Mouse (Mus musculus) erythroid progenitor cell, adult 5-6 weeks (primary cell): ENCODE results near the gene Mrpl14. TPM values are rescaled to one million over a fixed set of nuclear protein-coding genes. Genes with fewer than 3 reads are reported as not detected.

Source experiments
- ATAC-seq: replicated peaks from 2 replicates; pipeline ENCODE4 v1.8.0; 2016; ENCODE audit warnings: moderate number of reproducible peaks, mild to moderate bottlenecking, moderate TSS enrichment, inconsistent platforms; ENCODE audit not compliant: poor library complexity, low FRiP score, severe bottlenecking
- total RNA-seq, 2 experiments: library from RNA; stranded (forward) in 1 of 2; stranded (reverse) in 1 of 2; fragments of 150-400 nt in 1 of 2; fragments of 186-747, 209-891 nt in 1 of 2; gene quantifications; 2 replicates each; pipeline versions ENCODE4 v1.2.3 to v1.2.4; 2015 to 2017; ENCODE audit warnings: low replicate concordance in 2 of 2

The Mrpl14 gene
- total RNA-seq, 2 experiments from 2014 or later: 8.5 to 39.8 TPM

DNA sequence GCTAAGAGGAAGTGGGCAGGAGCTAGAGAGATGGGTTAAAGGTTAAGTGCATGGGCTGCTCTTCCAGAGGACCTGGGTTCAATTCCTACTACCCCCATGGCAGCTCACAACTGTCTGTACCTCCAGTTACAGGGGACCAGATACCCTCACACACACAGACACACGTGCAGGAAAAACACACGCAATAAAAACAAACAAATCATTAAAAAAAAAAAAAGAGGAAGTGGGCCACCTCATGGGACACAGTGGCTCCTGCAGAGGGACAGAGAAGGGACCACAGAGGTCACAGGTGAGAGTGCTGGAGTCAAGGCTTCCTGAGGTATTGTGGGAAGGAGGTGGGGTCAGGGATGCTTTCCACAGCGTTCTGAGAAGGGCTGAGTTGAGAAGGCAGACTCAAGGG is 25.4 kb downstream of the Mrpl14 start:
- ATAC-seq: no peak

DNA sequence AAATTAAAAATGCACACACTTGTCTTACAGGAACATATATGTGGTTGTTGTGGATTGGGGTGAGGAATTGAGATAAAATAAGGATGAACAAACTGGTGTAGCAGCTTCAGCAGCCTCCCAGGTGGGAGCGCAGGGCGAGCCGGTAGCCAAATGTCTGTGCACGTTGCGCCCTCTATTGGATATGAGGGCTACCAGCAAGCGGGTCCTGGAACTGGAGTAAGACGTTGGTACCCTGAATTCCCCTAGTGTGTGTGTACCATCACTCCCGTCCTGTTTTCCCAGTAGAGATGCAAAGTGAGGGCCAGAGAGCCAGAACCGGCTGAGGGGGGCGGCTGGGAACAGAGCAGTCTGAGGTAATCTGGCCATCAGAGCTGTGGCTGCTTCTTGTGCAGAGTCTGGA is 32.2 kb downstream of the Mrpl14 start:
- 0 out of 2 replicates have a peak, but pooled peaks have one; percentile 34 for ATAC-seq

DNA sequence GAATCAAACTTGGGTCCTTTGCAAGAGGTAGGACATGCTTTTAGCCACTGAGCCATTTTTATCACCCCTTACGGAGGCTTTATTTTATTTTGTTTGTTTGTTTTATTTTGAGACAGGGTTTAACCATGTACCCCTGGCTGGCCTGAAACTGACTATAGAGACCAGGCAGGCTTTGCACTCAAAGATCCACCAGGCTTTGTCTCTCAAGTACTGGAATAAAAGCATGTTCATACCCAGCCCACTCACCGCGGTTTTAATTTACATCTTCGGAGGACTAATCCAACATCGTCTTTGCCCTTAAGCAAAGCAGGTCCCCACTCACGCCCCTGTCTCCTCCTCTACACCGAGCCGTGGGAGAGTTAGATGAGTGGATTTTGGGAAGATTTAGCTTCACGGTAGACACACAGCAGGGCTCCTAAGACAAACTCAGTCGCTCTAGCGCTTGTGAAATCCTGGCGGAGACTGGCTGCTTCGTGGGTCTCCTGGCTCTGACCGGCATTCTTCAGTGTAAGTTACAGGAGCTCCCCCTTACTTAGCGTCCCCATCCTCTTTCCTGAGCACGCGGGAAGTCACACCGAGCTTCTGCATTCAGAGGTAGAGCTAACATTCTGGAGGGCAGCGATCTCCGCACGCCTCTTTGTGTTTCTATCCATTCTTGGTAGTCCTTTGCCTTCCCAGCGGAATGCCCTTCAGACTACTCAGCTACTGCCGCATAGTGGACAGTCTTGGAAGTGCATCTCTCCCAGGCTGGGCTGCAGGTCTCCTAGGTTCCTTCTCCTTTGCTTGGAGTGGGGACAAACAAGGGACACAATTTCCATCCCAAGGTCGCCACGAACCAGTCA is 37.8 kb downstream of the Mrpl14 start:
- peak; percentile 72; the same call in 1 of the 2 replicates for ATAC-seq

DNA sequence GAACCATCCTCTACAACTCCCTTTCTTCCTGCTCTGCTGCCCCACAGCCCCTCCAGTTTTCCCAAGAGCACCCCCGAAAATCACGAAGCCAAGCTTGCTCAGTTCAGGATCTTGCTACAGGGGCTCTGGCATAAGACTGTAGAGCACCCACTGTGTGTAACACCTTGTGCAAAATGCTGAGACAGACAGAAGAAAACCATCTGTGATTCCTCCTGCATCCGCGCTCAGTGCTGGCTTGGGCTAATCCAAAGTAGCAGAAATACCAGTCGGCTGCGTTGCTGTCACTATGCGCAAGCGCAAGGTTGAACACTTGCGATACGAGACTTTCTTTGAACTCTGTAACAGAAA is 38.4 kb downstream of the Mrpl14 start:
- no peak for ATAC-seq

GRCm38 (mm10) chr17:45726249-45726648 is 40.1 kb downstream of the Mrpl14 start:
- no peak for ATAC-seq

DNA sequence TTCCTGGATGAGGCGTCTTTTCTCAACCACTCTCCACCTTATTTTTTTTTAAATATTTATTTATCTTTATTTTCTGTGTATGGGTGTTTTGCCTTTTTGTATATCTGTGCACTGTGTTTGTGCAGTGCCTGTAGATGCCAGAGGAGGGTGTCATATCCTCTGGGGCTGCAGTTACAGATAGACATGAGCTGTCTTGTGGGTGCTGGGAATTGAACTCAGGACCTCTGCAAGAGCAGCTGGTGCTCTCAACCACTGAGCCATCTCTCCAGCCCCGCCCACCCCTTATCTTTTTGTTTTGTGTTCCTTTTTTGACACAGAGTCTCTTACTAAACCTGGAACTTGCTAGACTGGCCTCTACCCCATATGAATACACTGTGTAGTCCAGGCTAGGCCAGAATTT is 41.4 kb downstream of the Mrpl14 start:
- no peak for ATAC-seq

DNA sequence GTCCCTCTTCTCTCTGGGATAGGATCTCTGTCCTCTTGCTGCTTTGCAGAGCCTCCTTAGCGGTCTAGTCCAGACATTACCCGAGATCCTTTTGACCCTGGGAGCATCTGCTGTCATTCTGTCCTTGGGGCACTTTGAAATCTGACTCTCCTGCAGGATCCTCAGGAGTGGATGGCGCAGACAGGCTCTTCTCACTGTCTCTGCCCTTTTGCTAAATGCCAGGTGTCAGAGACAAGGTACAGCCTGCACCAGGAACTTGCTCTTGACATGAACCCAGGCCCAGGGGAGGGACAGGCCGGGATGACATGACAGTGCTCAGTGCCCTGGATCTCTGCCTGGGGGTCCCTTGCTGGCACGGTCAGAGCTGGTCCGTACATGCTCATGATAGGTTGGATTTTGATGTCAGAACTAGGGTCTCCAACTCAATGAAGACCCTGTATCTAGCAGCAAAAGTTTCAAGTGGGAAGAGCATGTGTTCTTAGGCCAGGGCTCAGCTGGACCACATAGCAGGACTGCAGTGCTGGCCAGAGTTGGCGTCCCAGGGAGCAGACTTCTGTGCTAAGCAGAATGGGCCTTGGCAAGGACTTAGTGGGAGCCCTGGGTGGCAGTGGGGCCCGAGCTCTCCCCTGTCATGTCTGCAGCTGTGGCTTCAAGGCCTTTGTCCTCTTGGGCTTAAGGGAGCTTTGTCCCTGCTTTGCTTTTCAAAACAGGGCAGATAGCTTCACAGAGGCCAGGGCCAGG is 42.0 kb downstream of the Mrpl14 start:
- no peak for ATAC-seq

GRCm38 (mm10) chr17:45729387-45729786 is 43.3 kb downstream of the Mrpl14 start:
- ATAC-seq: no peak

DNA sequence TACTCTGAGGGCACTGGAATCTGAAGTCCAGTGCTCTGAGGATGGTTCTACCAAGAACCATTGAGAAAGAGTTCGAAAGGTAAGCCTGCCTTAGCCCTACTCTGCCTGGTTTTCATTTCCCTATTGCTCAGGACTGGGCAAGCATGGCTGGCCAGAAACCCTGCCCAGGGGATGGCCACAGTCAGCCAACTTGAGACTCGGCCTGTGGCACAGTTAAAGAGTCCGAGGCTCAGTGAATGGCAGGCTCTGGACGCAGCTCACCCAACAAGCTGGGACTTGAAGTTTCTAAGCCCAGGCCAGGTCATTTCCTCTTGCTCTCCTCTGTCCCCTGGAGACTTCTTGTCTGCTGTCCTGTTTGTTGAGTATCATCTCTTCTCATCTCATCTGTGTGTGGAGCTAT is 44.6 kb downstream of the Mrpl14 start:
- no peak for ATAC-seq

DNA sequence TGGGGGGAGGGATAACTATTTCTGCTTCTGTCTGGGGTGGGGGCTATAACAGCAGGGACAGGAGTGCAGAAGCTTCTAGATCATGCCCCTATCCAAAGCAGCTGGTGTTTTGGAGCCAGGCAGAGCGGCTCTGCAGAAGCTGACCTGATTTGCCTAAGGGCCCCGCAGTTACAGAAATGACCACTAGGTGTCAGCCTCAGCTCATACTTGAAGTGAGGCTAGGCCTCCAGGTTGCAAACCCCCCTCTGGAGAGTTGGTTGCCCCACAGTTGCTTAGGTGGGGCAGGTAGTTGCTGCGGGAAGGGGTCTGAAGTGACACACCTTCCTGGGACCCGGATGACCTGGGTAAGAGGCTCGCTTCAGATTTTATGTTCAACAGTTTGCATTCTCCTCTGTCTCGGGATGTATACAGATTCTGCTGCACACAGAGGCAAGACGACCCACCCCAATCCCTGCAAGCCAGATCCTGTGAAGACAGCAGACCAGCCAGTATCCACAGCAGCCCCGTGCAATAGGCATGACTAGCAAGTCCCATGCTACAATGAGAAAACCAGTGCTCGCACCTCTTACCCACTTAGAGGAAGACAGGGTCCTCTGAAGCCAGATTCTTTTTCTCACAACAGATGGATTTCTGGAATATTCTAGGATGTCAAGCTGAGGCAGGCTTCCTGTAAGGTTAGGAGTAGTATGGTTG is 45.2 kb downstream of the Mrpl14 start:
- no peak for ATAC-seq

DNA sequence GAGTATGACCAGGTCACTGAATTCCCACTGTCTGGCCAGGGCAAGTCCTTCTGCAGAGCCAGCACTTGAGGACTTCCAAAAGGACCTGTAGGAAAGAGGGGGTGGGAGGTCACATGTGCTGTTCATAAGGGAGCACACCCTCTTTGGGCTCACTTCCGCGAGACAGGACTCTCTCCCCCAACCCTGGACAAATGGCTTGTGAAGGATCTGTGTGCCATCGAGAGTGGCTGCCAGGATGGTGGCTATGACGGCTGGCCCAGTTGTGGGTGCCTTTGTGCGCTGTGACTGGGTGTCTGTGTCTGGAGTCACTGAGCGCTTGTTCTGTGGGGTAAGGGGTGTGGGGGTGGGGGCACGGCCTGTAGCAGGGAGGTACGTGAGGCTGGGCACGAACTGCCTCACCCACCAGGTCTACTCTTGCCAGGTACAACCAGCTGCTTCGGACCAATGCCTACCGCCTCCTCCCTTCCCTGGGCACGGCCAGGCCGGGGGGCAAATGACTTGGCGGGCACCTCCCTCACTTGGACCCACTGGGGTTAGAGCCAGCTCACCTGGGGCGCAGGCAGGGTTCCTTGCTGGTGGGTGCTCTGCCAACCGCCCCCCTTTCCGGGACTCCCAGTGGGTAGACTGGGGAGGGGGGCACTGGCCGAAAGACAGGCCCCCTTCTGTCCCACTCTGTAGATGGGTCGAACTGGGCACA is 47.1 kb downstream of the Mrpl14 start:
- ATAC-seq: no peak

DNA sequence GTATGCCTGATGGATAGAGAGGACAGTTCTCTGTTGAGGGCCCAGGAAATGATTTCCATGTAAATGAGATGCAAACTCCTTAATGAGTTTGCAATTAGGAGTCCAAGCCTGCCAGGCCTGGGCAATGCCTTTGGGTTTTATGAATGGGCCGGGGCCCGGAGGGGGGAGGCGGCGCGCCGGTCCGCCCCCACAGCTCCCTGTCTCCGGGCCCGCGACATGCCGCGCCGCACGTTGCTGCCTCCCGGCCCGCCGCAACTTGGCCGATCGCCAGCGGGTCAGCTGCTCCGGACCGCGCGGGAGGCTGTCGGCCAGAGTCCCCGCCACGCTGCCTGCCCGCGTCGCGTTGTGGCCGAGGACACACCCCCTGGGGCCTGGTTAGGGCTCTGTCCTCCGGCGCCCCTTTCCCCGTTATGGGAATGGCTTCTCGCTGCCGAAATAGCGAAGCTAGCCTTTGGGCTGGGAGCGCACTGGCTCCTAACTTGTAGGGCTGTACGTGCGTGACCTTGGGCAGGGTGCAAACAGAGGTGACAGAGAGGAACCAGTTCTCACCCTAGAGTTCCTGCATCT is 47.7 kb downstream of the Mrpl14 start, which contains the start of gene 1600014C23Rik:
TSS of gene 1600014C23Rik (minus strand) at position 110 of the 567 bp plus-strand sequence.
- ATAC-seq: no peak

DNA sequence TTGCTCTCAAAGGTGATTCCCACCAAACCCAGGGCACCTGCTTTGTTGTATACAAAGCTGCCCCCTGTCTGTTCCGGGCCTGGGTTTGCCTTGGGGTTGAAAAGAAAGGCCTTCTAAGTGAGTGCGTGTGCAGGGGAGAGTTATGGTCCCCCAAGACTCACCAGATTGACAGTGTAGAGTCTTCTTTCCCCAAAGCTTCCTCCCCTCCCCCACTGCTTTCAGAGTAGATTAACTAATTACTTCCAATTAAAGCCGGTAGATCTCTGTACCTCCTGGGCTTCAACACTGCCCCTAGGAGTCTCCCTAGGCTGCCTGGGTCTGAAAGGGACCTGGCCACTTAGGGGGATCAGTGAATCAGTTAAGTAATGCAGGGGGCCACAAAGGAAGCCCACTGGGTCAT is 48.2 kb downstream of the Mrpl14 start:
- ATAC-seq: no peak

- ATAC-seq: no peak
These were observed 48.8 kb downstream of the Mrpl14 start for GRCm38 (mm10) chr17:45734881-45735280.

DNA sequence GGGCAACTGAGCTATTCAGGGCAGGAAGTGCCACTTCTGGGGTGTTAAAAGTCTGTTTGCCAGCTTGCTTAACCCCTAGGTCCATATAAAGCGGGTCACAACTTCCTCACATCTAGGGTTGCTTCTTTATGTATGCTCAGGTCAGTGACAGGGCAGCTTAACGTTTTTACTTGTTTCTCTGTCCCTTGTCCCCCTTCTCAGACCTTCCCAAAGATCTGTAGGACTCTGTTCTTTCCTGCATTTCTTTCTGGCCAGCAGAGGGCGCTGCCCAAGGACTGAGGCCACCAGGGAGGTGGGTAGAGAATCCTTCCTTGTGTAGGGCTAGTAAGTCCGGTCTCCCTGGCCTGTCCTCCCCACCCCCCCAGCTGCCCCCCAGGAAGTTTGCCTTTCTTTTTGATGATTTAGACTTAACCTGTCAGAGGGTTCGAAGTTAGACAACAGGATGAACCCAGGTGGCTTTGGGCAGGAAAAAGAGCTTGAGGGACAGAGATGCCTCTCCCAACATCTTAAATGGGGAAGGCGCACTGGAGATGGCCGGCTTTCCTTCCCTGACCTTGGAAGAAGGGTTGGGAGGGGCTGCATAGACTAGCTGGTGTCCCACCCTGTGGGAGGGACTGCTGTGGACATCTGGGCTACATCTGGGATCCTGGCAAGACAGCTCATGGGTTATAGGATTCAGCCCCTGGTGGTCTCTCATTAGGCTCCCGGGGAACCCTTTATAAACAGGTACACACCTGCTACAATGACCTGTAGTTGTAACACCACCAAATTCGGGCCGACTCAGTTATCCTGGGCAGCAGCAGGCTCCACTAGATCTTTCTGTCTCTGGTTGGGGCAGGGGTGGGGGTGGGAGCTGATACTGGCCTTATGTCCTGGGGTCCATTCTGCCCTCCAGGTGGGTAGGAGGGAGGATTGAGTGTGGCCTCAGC is 49.5 kb downstream of the Mrpl14 start:
- ATAC-seq: no peak

DNA sequence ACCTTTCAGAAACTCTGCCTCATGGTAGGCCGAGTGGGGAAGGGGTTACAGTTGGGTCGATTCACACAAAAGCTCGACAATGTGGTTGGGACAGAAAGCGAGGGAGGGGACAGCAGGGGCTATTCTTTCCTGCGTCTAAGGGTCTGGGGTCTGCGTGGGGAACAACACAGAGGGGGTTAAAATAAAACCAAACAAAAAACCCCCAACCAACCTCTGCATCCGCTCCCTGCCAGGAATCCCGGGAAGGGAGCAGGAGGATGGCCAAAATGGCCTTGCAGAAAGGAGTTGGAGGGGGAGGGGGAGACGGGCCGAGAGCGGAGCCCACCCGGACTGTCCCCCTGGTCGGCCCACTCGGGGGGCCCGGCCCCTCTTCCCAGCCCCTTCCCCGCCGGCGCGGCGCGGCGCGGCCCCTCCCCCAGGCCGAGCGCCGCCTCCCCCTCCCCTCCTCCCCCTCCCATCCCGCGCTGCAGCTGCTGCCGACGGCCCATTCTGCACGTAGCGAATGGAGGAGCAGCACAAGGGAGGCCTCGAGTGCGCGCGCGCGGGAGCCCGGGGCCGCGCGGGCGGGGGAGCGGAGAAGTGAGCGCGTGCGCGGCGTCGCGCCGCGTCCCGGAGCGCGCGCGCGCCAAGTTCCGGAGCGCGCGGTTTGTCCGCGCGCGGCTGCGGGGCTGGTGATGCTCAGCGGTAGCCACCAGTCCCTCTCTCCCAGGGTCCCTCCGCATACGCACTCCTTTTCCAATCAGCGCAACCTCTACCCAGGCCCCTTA is 50.4 kb downstream of the Mrpl14 start:
- no peak for ATAC-seq

- no peak for ATAC-seq
These were observed 51.0 kb downstream of the Mrpl14 start for GRCm38 (mm10) chr17:45737078-45737601.
